Mouse (Mus musculus) c-Kit-negative CD71-positive TER-119-positive erythroid progenitor cells, embryonic 14.5 days (primary cell): ENCODE results near the gene Mfap1b.
A peak's percentile ranks its signal among the peaks of the same experiment; 100 is the strongest.

Experiments used
- DNase-seq: peaks from one replicate; pipeline ENCODE4 v3.0.0-alpha.2; 2013; ENCODE audit warnings: low read depth, low spot score

The Mfap1b gene

GRCm38 (mm10) chr2:121439746-121440145 lies 34.1 kb downstream of the Mfap1b start:
- DNase-seq: no peak

GRCm38 (mm10) chr2:121434854-121435253 lies 39.0 kb downstream of the Mfap1b start:
- no peak for DNase-seq

GRCm38 (mm10) chr2:121425890-121426289 lies 48.0 kb downstream of the Mfap1b start:
- no peak for DNase-seq

GRCm38 (mm10) chr2:121423166-121423565 lies 50.7 kb downstream of the Mfap1b start:
- no peak for DNase-seq

GRCm38 (mm10) chr2:121418476-121418875 lies 55.4 kb downstream of the Mfap1b start:
- DNase-seq: no peak

- no peak for DNase-seq
Measured at GRCm38 (mm10) chr2:121416356-121416755, 57.5 kb downstream of the Mfap1b start.

- no peak for DNase-seq
Measured at GRCm38 (mm10) chr2:121415591-121415990, 58.3 kb downstream of the Mfap1b start.

- no peak for DNase-seq
Measured at GRCm38 (mm10) chr2:121415103-121415502, 58.8 kb downstream of the Mfap1b start.

GRCm38 (mm10) chr2:121414139-121414685 lies 59.7 kb downstream of the Mfap1b start:
- DNase-seq: peak; percentile 42

GRCm38 (mm10) chr2:121413387-121414042 lies 60.4 kb downstream of the Mfap1b start, which contains the start of the genes Pdia3 and Catsper2:
Gene Pdia3, plus strand, starts transcription at chr2:121413775.
Gene Catsper2, minus strand, starts transcription at chr2:121413792.
- peak; percentile 83 for DNase-seq

GRCm38 (mm10) chr2:121412843-121413386 lies 61.0 kb downstream of the Mfap1b start:
- DNase-seq: peak; percentile 41
